In the genomic region with DNA sequence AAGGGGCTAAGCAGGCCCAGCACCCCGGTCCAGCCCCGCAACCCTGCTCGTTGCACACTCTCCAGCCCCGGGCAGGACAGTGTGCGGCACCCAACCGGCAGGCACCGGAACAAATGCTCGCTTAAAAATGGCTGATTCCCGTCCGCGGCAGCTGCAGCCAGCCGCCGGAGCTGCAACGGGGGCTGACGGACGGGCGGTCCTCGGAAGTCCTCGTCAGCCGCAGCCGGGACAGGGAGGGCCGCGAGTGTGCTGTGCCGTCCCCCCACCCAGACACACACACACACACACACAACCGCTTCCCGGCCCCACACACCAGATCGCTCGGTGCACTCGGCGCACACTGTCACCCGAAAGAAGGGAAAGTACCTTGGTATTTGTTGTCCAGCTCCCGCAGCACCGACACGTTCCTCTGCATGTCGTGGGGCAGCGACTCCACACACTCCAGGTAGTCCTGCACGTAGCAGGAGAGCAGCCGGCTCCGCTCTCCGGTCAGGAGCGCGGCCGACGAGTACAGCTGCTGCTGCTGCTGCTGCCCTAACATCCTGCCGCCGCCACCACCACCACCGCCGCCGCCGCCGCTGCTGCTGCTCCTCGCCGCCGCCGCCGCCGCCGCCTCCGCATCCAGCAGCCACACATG, we compare ENCODE assay signal across 8 mouse cellular contexts. TPM values are rescaled to one million over a fixed set of nuclear protein-coding genes. Genes with fewer than 3 reads are reported as not detected.
A peak's percentile ranks its signal among the peaks of the same experiment; 100 is the strongest.
DNase-seq lines count a peak whose midpoint lies in the region; ATAC-seq lines count a peak whose summit lies in the region.

No protein-coding gene starts in this region.

- peak overlapping the region; percentile 96 for H3K27ac ChIP-seq in forebrain, embryonic 15.5 days (replicated peaks)
- H3K27ac ChIP-seq in liver, embryonic 15.5 days (replicated peaks): peak overlapping the region; percentile 96

- DNase-seq in embryo, embryonic 10.5 days (ENCODE audit: low spot score): peak; percentile 48
- no peak for DNase-seq in embryo, embryonic 9.5 days (ENCODE audit: extremely low spot score)
- peak; percentile 45 for DNase-seq in right cerebral cortex, postnatal 14 days
- DNase-seq in right cerebral cortex, postnatal 4 days: no peak
- no peak for DNase-seq in yolk sac, embryonic 10.5 days (ENCODE audit: low spot score)
- DNase-seq in urinary bladder, adult 18-20 months (ENCODE audit: low spot score in 2 of 2): no peak

- under 1% methylated on average over 44 of the region's 59 CpGs for WGBS in forebrain, embryonic 15.5 days
- WGBS in liver, embryonic 15.5 days (ENCODE audit: insufficient replicate concordance): under 1% methylated on average over 46 of the region's 59 CpGs

- peak; percentile 42 for ATAC-seq in forebrain, embryonic 15.5 days (replicated peaks)
- peak; percentile 1; the same call in 1 of the 2 replicates for ATAC-seq in liver, embryonic 15.5 days (ENCODE audit: insufficient read depth)

- peak overlapping the region; percentile 70 for H3K4me3 ChIP-seq in forebrain, embryonic 15.5 days
- peak overlapping the region; percentile 95 for H3K4me3 ChIP-seq in liver, embryonic 15.5 days (replicated peaks)

- peaks cover 6% of the 10 kb centered on the region; the same call in 1 of the 2 replicates for H3K4me1 ChIP-seq in forebrain, embryonic 15.5 days
- peaks cover 27% of the 10 kb centered on the region for H3K4me1 ChIP-seq in liver, embryonic 15.5 days (replicated peaks)

- H3K4me2 ChIP-seq in forebrain, embryonic 15.5 days (replicated peaks): peak overlapping the region; percentile 71
- peak overlapping the region; percentile 92 for H3K4me2 ChIP-seq in liver, embryonic 15.5 days

- H3K36me3 ChIP-seq in forebrain, embryonic 15.5 days: no peaks in the 10 kb centered on the region
- no peaks in the 10 kb centered on the region; the same call in 1 of the 2 replicates for H3K36me3 ChIP-seq in liver, embryonic 15.5 days (replicated peaks)

- peak overlapping the region; percentile 88 for H3K9ac ChIP-seq in forebrain, embryonic 15.5 days (replicated peaks)
- H3K9ac ChIP-seq in liver, embryonic 15.5 days: peak overlapping the region; percentile 85

- H3K27me3 ChIP-seq in forebrain, embryonic 15.5 days: no peaks in the 10 kb centered on the region
- no peaks in the 10 kb centered on the region for H3K27me3 ChIP-seq in liver, embryonic 15.5 days

- H3K9me3 ChIP-seq in forebrain, embryonic 15.5 days: no peaks in the 10 kb centered on the region
- H3K9me3 ChIP-seq in liver, embryonic 15.5 days (replicated peaks): no peaks in the 10 kb centered on the region

RNA-seq across cellular contexts. Expression of gene Ing2, which starts 1.1 kb away (rescaled TPM):
- polyA plus RNA-seq in forebrain, embryonic 15.5 days (2015; fragmentation: Nextera tagmentation; extraction: Ambion mirVana): 7.3 and 8.3 TPM in 2 replicates
- 6.3 and 7.1 TPM in 2 replicates for polyA plus RNA-seq in liver, embryonic 15.5 days (2015; fragmentation: Nextera tagmentation; extraction: Ambion mirVana)

RNA-seq across cellular contexts. Expression of gene Cdkn2aip, which starts 39.5 kb away (rescaled TPM):
- polyA plus RNA-seq in forebrain, embryonic 15.5 days (2015; fragmentation: Nextera tagmentation; extraction: Ambion mirVana): 46.1 and 46.2 TPM in 2 replicates
- 12.8 and 13.4 TPM in 2 replicates for polyA plus RNA-seq in liver, embryonic 15.5 days (2015; fragmentation: Nextera tagmentation; extraction: Ambion mirVana)

Comparison
In these comparisons a context has a peak if more than half of its experiments do, and no peak if none do; other contexts are left out.
1. DNase-seq: peak in embryo, embryonic 10.5 days (single experiment) and right cerebral cortex, postnatal 14 days (single experiment); none in embryo, embryonic 9.5 days (single experiment), right cerebral cortex, postnatal 4 days (single experiment), yolk sac, embryonic 10.5 days (single experiment) and urinary bladder, adult 18-20 months (0 of 2).